Mouse (Mus musculus) cortical plate, adult 2 months (tissue): Measurements from ENCODE around the gene Zcchc3. TPM values are rescaled to one million over a fixed set of nuclear protein-coding genes. Genes with fewer than 3 reads are reported as not detected.
A peak's percentile ranks its signal among the peaks of the same experiment; 100 is the strongest.

Source experiments
- H3K27ac ChIP-seq: fragments of 200-500 bp; 2 replicates; pipeline ENCODE4 v1.5.1; 2012; ENCODE audit warnings: low read length, control low read depth, inconsistent platforms; ENCODE audit not compliant: insufficient read depth
- H3K4me1 ChIP-seq: fragments of 200-500 bp; 2 replicates; pipeline ENCODE4 v1.6.1; 2011; ENCODE audit warnings: low read length; ENCODE audit not compliant: control insufficient read depth, insufficient read depth
- H3K4me3 ChIP-seq: fragments of 200-500 bp; 2 replicates; pipeline ENCODE4 v1.5.1; 2011; ENCODE audit warnings: mild to moderate bottlenecking, low read length, control low read depth; ENCODE audit not compliant: insufficient read depth
- CTCF ChIP-seq: fragments of 200-500 bp; IDR thresholded peaks from 2 replicates; pipeline ENCODE4 v1.5.1; 2011; ENCODE audit warnings: mild to moderate bottlenecking, control low read depth, low read length; ENCODE audit not compliant: insufficient read depth; ENCODE audit errors: extremely low read depth
- POLR2A ChIP-seq: fragments of 200-500 bp; IDR thresholded peaks from 2 replicates; pipeline ENCODE4 v1.6.1; 2011; ENCODE audit warnings: mild to moderate bottlenecking, low read length, control low read depth; ENCODE audit not compliant: insufficient read depth; ENCODE audit errors: extremely low read depth
- polyA plus RNA-seq: library from polyadenylated mRNA; depleted of rRNA; stranded (reverse); fragments of >200 nt; gene quantifications from 2 replicates; pipeline ENCODE4 v1.2.3, GENCODE M21; 2012

Gene Zcchc3
- polyA plus RNA-seq, 1 experiment: 6.5 TPM

DNA sequence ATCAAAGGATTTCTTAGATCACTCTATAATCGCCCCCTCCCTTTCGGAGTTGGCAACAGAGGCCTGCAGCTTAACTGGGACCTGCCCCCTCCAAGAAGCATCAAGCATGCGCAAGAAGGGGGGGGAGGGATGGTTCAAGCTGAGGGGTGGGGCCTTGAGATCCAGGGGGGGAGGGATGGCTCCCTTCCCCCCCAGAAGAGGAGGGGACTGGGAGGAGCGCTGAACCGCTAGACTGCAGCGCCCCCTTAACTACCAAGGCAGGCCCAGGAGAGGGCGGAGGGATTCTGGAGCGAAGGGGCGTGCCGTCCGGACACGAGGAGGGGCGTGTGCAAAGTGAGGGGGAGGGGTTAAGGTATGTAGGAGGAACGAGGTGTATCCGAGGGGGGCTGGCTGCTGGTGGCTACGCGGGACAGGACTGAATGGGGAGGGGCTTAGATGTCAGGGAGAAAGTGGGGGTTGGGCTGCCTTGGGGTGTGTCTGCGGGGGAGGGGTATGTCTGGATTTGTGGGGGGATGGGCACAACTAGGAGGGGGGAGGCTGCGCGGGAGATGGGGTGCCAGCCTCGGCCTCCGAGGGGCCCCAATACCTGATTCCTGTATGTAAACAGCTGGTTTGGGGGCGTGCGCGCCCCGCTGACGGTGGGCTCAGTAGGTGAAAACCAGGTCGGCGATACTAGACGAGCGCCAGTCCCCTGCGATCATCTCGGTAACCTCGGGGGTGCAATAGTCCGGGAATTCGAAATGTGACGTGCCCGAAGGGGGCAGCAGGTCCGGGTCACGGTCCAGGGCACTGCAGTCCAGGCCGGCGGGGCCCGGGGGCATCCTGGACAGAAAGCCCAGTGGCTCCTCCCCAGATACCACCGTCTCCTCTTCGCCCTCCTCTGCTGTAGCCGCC is 18.5 kb downstream of the Zcchc3 start:
- H3K4me3 ChIP-seq: peak overlapping the region; percentile 86
- TF ChIP-seq POLR2A (peak; percentile 31; the same call in 1 of the 2 replicates), CTCF (no peak)
- H3K27ac ChIP-seq: peak overlapping the region; percentile 94
- 0 out of 2 replicates have a peak, but pooled peaks cover 1% of the 10 kb centered on the region for H3K4me1 ChIP-seq

DNA sequence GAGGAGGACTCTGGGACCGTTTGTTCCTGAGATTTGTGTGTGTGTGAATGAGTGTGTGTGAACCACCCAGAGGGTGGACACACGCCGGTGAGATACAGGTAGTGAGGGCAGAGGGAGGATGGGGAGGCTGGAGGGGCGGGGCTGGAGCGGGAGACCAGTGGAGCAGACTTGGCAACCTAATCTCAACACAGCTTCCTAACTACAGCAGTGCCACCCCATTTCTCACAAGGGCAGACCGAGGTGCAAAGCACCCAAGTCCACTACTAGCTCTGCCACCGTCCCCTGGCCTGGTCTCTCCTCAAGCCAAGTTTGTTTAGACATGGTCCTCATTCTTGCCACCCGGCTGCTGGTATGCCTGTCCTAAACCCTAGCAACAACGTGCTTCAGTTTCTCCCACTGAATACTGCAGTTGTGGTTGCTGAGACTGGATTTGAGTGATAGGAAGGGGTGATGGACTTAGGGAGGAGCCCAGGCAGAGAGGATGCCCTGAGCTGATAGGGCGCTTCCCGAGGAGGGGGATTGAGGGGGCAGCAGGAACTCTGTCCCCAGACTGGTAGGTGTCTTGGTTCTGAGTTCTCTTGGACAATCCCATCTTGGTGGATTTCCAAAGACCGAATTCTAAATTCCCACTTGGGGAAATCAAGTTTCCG is 19.4 kb downstream of the Zcchc3 start:
- TF ChIP-seq CTCF (no peak), POLR2A (no peak)
- peak overlapping the region; percentile 11; the same call in 1 of the 2 replicates for H3K27ac ChIP-seq
- H3K4me1 ChIP-seq: 0 out of 2 replicates have a peak, but pooled peaks cover 1% of the 10 kb centered on the region
- H3K4me3 ChIP-seq: peak overlapping the region; percentile 86

DNA sequence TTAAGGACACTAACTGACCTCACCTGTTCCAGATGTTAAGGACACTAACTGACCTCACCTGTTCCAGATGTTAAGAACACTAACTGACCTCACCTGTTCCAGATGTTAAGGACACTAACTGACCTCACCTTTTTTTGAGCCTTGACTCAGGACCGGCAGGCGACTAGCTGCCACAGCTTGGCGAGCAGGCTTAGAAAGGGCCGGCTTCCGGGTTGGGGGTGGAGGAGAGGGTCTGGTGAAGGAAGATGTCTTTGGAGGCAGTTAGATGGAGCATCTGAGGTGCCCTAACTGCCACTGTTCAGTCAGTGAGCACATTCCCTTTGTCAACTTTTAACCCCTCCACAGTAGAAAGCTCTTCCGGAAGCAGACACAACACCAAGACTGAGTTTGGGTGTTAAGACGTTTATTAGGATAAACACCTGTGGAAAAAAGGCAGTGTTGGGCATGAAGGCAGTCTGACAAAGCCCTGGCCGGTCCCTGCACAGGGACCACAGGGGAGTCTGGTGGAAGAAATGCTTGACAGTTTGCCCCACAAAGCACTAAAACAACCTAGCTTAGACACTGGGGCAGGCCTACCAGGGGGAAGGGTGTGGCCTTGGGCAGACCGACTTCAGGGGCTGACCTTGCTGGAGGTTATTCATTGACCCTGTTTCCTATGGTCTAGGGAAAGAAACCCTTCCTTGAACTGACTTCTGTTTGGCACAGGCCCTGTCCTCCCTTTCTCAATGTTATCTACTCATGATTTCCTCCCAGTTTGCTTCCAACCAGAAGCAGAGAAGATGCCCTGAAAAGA is 21.4 kb downstream of the Zcchc3 start:
- Histone ChIP-seq H3K4me3 (no peak overlapping the region), H3K27ac (no peak overlapping the region), H3K4me1 (0 out of 2 replicates have a peak, but pooled peaks cover 1% of the 10 kb centered on the region)
- TF ChIP-seq POLR2A (no peak), CTCF (no peak)

DNA sequence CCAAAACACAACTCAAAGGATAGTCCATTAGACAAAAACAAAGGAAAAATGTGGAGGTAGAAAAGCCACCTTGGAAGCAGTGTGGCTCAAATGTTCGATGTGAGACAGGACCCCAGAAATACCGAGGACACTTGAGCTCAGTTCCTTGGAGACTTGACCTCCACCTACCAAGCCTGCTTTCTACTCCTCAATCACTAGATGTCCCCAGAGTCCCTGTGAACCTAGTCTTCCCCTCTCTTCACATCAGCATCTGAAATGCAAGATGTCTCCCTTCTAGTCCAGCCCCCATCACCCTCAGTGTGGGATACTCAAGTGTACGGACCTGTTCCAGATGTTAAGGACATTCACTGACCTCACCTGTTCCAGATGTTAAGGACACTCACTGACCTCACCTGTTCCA is 22.0 kb downstream of the Zcchc3 start:
- TF ChIP-seq CTCF: peak; percentile 90
- no peak for TF ChIP-seq POLR2A
- H3K4me3 ChIP-seq: no peak overlapping the region
- H3K27ac ChIP-seq: no peak overlapping the region
- H3K4me1 ChIP-seq: 0 out of 2 replicates have a peak, but pooled peaks cover 1% of the 10 kb centered on the region

DNA sequence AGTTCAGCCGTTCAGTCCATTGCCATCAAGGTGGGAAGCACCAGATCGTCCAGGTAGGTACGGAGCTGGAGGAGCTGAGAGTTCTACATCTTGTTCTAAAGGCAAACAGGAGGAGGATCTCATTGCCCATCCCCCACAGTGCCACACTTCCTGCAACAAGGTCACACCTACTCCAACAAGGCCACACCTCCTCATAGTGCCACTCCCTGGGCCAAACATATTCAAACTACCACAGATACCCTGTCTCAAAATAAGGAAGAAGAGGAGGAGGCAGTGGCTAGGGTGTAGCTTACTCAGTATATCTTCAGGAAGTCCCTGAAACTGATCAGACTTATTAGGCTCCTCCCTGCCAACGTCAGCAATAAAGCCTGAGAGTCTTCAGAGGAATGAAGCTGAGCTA is 30.6 kb downstream of the Zcchc3 start:
- H3K4me3 ChIP-seq: no peak overlapping the region
- no peaks in the 10 kb centered on the region for H3K4me1 ChIP-seq
- no peak overlapping the region for H3K27ac ChIP-seq
- TF ChIP-seq CTCF: no peak
- no peak for TF ChIP-seq POLR2A

DNA sequence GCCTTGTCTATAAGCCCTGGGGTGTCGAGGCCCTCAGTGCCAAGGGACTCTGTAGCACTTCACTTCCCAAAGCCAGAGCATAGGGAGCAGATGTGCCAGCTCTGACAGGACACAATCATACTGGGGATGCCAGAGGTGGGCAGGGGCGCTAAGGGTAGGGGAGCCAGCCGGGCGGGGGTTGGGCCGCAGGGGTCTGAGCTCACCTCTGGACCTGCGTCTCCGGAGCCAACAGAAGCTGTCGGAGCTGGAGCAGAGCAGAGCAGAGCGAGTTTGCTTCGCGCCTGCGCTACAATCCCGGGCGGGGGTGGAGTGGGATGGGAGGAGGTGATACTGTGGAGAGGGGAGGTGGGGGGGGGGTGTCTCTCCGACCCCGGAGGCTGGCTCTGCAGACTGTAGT is 38.5 kb downstream of the Zcchc3 start, which contains the start of gene Nrsn2:
Gene Nrsn2, minus strand, starts transcription at position 294 of the 397 bp plus-strand sequence.
- TF ChIP-seq CTCF (no peak), POLR2A (peak; percentile 32; the same call in 1 of the 2 replicates)
- no peaks in the 10 kb centered on the region for H3K4me1 ChIP-seq
- H3K27ac ChIP-seq: no peak within 1 kb of the TSS
- H3K4me3 ChIP-seq: peak within 1 kb of the TSS; percentile 54

DNA sequence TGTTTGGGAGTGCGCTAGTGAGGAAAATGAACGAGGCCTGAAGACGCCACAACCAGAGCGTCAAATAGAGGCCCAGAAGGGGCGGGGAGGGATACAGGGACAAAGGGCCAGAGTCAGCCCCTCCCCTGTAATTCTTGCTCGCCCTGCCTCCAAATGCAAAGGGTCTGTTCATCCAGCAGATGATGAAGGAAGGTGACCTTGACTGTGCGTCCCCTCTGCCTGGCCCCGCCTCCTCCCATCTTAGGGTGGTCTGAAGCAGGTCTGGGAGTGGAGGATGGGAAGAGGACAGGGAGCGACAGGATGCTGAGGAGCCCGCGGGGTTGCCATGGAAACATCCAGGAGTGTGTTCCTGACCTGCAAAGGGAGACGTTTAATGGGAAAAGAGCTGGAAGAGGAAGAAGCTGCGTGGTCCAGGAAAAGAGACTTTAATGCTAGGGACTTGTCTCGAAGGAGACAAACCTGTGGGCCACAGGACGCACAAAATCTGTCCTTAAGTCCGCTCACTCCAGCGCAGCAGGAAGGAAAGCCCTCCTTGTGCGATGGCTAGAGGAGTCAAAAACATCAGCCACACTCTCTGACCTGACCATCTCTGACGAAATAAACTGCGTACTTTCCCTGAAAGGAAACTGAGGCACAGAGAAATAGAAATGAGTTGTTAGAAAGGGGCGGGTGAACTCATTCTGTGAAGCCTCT is 39.0 kb downstream of the Zcchc3 start:
- no peak overlapping the region for H3K27ac ChIP-seq
- no peaks in the 10 kb centered on the region for H3K4me1 ChIP-seq
- peak overlapping the region; percentile 54 for H3K4me3 ChIP-seq
- TF ChIP-seq CTCF: no peak
- TF ChIP-seq POLR2A: no peak

DNA sequence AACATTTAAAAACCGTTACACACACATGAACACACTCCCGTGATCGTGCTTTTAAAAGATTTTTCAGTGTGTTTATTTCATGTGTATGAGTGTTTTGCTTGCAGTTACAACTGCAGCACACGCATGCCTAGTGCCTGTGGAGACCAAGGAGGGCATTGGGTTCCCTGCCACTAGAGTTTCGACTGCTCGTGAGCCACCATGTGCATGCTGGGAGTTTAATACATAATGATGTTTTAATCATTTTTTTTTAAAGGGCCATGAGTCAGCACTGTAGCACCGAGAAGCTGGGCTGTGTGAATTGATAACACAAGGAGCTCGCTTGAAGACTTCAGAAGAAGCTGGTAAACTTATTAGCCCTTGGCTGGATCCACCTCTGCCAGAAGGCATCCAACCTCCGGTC is 41.3 kb downstream of the Zcchc3 start:
- Histone ChIP-seq H3K4me3 (no peak overlapping the region), H3K27ac (no peak overlapping the region)
- TF ChIP-seq CTCF: no peak
- TF ChIP-seq POLR2A: no peak

DNA sequence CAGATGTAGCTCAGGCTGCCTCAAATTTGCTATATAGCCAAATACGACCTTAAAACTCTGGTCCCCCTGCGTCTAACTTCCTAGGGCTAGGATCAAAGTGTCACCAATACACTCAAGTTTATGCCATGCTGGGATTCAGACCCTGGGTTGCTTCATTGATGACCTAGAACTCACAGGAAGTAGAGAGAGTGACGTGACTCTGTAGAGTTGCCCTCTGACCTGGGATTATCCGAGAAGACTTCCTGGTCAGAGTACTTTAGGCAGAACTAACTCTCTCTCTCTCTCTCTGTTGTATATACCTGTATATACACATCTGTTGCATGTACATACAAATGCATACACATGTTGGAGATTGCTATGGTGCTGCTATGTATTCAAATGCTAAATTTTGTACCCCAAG is 42.2 kb downstream of the Zcchc3 start:
- Histone ChIP-seq H3K4me1 (no peaks in the 10 kb centered on the region), H3K4me3 (no peak overlapping the region), H3K27ac (no peak overlapping the region)
- no peak for TF ChIP-seq POLR2A

More for the DNA sequence above, 41.3 kb downstream of the Zcchc3 start:
- H3K4me1 ChIP-seq: no peaks in the 10 kb centered on the region
